Mouse (Mus musculus) brown adipose tissue, adult 24 weeks (tissue): ENCODE results near the gene Umod. TPM values are rescaled to one million over a fixed set of nuclear protein-coding genes. Genes with fewer than 3 reads are reported as not detected.

ENCODE experiments used
- H3K27ac ChIP-seq: fragments of 200-500 bp; replicated peaks from 2 replicates; pipeline ENCODE4 v1.5.1; 2012; ENCODE audit warnings: low read depth, mild to moderate bottlenecking, low read length
- H3K4me1 ChIP-seq: fragments of 200-500 bp; 2 replicates; pipeline ENCODE4 v1.6.1; 2012; ENCODE audit warnings: low read length, mixed read lengths; ENCODE audit not compliant: control insufficient read depth, insufficient read depth, insufficient read length
- H3K4me3 ChIP-seq: fragments of 200-500 bp; 2 replicates; pipeline ENCODE4 v1.5.1; 2012; ENCODE audit warnings: low read depth, mild to moderate bottlenecking, low read length, moderate library complexity; ENCODE audit not compliant: insufficient read depth
- polyA plus RNA-seq: library from polyadenylated mRNA; stranded (reverse); fragments of >200 nt; gene quantifications from 2 replicates; pipeline ENCODE4 v1.2.4, GENCODE M21; 2012; ENCODE audit not compliant: missing spikeins, insufficient read depth, insufficient read length

The Umod gene
- polyA plus RNA-seq, 1 experiment: not detected

DNA sequence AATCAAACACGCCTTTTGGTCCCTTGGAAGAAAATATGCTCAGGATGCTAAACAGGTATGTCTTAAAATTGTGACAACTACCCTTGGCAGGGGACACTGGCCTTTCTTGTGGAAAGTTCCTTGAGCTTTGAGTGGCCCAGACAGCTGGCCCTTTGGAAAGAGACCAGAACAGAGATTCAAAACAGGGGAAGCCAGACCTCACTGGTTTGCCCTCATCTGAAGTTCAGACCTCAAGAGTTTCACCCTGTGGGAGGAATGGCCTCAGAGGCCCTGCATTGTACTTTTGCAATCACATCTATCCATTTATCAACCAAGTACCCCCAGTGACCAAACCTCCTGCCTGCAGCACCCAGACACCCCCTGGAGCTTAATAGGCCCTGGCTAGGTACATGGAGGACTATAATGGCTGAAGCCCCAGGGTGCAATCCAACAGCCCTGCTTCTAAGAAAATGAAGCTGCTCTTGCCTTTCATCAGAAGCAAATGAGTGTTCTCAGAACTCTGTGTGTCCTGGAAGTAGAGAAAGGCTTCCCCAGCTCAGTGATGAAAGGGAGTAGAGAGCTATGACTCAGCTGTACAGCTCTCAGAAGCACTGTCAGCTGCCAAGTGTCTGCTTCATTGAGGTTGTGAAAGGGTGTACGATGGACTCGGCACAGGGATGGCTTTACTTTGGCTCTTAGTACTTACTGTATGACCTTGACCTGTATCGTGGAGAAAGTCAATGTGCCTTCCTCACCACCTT lies 11.1 kb upstream of the Umod start:
- H3K27ac ChIP-seq: peak overlapping the region; percentile 44; the same call in 1 of the 2 replicates
- no peak overlapping the region for H3K4me3 ChIP-seq
- no peaks in the 10 kb centered on the region for H3K4me1 ChIP-seq

DNA sequence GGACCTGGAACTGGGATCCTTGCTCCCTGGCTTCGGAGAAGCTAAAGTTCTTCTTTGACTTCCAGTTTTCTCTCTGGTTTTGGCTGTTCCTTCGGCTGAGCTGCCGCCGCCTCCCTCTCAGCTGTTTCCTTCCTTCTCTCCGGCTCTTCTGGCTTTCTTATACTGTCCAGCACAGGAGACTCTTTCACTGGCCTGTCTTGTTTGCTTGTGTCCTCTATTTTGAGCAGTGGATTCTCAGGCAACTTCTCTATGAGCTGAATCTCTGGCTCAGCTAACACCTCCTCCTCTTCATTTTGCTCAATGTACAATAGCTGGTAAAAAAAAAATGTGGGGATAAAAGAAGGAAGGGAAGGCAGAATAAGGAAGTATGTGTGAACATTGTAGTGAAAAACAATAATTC lies 7.6 kb upstream of the Umod start:
- H3K4me3 ChIP-seq: no peak overlapping the region
- H3K27ac ChIP-seq: no peak overlapping the region
- no peaks in the 10 kb centered on the region for H3K4me1 ChIP-seq

DNA sequence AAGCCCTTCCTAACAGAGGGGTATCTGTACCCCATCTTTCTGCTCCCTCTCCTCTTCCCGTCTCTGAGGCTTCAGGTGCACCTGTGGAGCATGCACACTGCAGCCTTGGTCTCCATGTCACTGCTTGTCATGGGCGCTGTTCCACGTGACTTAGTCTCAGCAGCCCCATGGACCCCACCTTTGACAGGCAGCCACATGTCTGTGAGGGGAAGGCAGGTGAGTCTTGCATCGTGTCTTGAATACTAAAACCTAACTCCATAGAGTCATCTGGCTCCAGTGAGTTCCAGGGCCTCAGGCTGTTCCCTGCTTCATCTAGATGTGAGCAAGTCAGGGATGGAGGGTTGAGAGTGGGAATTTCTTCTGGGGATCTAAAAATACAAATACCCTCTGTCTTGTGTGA lies 5.1 kb upstream of the Umod start:
- Histone ChIP-seq H3K27ac (no peak overlapping the region), H3K4me1 (no peaks in the 10 kb centered on the region)

DNA sequence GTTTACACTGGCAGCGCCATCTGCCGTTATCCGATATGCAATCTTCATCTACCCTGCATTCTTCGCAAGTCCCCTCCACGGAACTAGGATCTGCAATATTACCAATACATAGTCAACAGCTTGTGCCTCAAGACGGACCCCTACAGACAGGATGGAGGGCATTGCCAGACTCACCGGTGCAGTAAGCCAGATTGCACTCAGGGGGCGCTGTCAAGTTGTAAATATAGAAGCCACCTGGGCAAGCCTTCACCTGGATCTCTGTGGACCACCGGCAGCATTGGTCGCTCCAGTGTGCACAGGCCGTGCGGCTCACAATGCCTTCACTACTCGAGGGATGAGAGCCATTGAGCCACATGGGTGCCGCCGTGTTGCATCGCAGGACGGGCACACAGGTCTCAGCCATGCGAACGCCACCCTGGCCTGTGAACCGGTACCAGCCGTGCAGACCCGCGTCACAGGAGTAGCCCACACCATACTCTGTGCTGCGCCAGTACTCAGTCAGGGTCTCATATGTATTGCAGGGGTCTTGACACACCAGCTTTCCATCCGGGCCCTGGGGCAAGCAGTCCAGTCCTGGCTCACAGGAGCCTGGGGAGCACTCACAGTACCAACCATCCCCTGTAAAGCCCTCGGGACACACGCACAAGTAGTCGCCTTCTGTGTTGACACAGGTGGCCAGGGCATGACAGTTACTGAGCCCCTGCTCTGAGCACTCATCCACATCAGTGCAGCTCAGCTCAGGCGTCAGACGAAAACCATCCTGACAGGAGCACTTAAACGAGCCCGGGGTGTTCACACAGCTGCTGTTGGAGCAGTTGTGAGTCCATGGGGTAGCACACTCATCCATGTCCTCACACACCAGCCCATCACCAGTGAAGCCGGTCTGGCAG lies 2.3 kb downstream of the Umod start:
- Histone ChIP-seq H3K4me3 (no peak overlapping the region), H3K4me1 (no peaks in the 10 kb centered on the region), H3K27ac (no peak overlapping the region)

More for the DNA sequence above, 5.1 kb upstream of the Umod start:
- no peak overlapping the region for H3K4me3 ChIP-seq

DNA sequence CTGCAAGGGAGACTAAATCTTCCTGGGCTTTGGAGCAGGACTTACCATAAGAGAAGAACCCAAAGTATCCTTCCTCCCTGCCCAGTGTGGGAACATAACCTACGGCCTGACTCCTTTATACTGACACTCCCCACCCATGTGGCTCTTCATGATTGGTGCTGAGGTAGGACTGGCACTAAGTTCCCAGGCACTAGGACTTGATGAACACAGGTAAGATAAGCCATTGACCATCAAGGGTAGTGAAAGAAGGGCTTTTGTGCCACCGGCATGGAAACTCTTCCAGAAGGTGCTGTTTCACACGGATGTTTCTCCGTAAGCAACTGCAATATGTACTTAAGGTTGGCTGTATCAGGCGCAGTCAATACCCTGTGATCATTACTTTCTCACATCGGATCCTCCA lies 19.9 kb downstream of the Umod start, which contains the start of gene Gp2:
TSS of gene Gp2 (minus strand) at position 101 of the 400 bp plus-strand sequence.
- Histone ChIP-seq H3K4me1 (no peaks in the 10 kb centered on the region), H3K27ac (no peak within 1 kb of the TSS), H3K4me3 (no peak within 1 kb of the TSS)

DNA sequence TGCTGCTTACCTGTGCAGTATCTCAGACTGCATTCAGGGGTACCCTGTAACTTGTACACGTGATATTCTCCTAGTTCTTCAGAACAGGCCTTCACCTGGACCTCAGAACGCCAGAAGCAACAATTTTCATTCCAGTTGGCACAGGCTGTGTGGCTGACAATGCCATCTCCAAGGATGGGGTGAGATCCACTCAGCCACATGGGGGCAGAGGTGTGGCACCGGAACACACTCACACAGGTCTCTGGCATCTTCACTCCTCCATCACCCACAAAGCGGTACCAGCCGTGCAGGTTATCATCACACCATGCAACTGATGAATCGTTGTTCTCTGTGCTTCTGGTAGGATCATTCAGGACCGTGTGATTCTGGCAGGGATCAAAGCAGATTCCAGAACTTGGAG lies 24.9 kb downstream of the Umod start:
- no peaks in the 10 kb centered on the region for H3K4me1 ChIP-seq
- H3K4me3 ChIP-seq: no peak overlapping the region
- no peak overlapping the region for H3K27ac ChIP-seq

DNA sequence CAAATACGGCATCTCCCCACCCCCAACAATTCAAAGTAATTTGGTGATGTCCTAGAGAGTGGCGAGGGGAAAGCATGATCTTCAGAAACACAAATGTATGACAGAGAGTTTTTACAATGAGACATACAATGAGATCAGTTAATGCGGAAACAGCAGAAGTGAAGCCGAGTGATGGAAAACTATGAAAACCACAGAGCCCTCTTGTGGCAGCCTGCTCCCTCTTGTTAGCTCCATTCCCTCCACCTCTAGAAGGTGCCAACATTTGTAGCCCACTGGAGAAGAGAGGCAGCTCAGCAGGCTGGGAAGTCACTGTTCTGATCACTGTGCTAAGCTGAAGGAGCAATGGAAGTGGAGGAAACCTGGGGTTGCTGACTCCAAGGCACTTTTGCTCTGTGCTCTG lies 35.2 kb downstream of the Umod start:
- no peak overlapping the region for H3K4me3 ChIP-seq
- H3K27ac ChIP-seq: no peak overlapping the region
- H3K4me1 ChIP-seq: no peaks in the 10 kb centered on the region

DNA sequence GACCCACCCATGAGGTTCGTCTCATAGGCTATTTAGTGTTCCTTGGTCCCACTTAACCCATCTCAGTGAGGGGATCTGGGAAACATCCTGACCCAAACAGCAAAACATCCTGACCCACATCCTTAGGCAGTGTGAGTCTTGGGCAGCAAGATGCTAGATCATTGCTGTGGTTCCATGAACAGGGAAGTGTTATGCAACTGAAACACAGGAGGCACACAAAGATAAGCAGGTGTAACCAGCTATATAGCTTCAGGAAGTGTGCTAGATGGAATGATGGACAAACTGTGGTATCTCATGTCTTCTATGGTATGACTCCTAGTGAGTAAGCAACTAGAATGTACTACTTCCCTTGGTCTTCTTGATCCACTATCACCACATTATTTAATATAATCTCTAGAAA lies 37.1 kb downstream of the Umod start:
- H3K4me3 ChIP-seq: no peak overlapping the region
- no peak overlapping the region for H3K27ac ChIP-seq
- H3K4me1 ChIP-seq: no peaks in the 10 kb centered on the region

DNA sequence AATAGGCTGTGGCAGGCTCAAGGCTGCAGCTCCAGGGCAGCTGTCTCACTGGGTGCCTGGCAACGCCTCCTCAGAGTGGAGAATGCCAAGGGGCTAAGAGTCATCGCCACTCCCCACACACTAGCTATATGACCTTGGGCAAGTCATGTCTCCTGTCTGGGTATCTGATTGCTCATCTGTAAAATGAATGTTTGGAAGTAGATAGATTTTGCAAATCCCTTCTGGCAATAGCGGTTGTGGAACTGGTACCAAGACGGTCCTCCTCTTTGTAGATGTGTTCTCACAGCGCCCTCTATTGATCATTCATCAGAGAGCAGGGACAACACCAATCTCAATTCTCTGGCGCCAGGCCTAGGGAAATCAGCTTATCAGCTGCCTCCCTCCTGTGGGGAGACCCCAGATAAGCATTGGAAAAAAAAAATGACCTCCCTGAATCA lies 51.9 kb downstream of the Umod start:
- Histone ChIP-seq H3K27ac (no peak overlapping the region), H3K4me1 (no peaks in the 10 kb centered on the region), H3K4me3 (no peak overlapping the region)

DNA sequence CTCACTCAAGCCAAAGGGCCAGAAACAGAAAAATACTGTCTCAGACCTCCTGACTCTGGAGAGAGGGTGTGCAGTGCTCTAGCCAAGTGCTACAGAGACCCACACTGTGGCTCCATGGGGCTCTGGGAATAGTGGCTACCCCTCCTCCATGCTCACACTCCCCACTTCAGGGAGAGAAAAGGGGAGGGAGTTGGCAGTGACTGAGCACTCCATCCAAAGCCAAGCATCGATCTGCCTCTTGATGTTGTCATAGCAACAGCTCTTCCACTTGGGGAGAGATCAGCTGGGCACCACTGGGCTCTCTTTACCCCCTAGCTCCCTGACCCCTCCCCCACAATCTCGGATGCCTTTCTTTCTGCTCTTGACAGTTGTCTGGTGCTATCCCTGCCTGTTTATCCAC lies 58.4 kb downstream of the Umod start:
- Histone ChIP-seq H3K27ac (no peak overlapping the region), H3K4me1 (no peaks in the 10 kb centered on the region), H3K4me3 (no peak overlapping the region)

DNA sequence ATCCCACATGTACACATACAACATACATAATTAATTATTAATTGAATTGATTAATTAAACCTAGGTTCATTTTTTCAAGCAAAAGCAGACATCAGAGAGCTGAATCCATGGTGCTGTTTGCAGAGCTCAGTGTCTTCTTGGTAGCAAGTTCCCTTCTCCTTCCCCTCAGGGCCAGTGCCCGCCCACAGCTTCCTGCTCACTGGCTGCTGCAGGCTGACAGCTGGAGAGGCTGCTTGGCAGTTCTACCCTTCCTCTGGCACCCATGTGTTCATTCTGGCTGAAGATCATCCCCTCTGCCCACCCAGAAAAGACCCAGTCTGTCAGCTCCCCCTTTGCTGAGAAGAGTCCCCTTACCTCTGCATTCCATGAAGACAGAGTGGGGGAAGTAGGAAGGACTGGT lies 60.6 kb downstream of the Umod start:
- Histone ChIP-seq H3K27ac (no peak overlapping the region), H3K4me3 (no peak overlapping the region), H3K4me1 (no peaks in the 10 kb centered on the region)

Other genes starting within 250 kb of the Umod start
- gene Gp2, start 20.0 kb downstream of the Umod start, polyA plus RNA-seq: not detected in 2 replicates
- 2.0 and 3.3 TPM in 2 replicates for gene Acsm5, start 40.2 kb upstream of the Umod start, polyA plus RNA-seq
- gene Pdilt, start 44.2 kb upstream of the Umod start, polyA plus RNA-seq: not detected in 2 replicates
- not detected in 2 replicates for gene Acsm2, start 75.1 kb upstream of the Umod start, polyA plus RNA-seq
- gene Acsm1, start 127.7 kb upstream of the Umod start, polyA plus RNA-seq: 0.67 TPM in 1 of 2 replicates, not detected in the other
- not detected in 2 replicates for gene Acsm4, start 210.7 kb upstream of the Umod start, polyA plus RNA-seq
- gene Thumpd1, start 241.5 kb upstream of the Umod start, polyA plus RNA-seq: 14.5 and 16.7 TPM in 2 replicates